15 mouse cellular contexts compared by ENCODE assay signal in genomic region chr4:145367274-145367822, GRCm38 (mm10). TPM values are rescaled to one million over a fixed set of nuclear protein-coding genes. Genes with fewer than 3 reads are reported as not detected.
"Had no signal": no experiment of that assay in that cellular context is flagged by ENCODE, and none has a peak within 500 bp of the region (broad histone marks: within the 10 kb centered on the region; RNA-seq: fewer than 3 reads in every experiment).

No protein-coding gene starts in this region.

- DNase-seq: lung, embryonic 14.5 days; lung, postnatal 10 days; lung, postnatal 4 days; midbrain, embryonic 14.5 days; right cerebral cortex, adult 18-20 months; right cerebral cortex, postnatal 25 days had no signal

- ATAC-seq: intestine, embryonic 15.5 days; liver, embryonic 12.5 days had no signal

- H3K27ac ChIP-seq: intestine, embryonic 15.5 days; kidney, postnatal 0 days; left cerebral cortex, adult 2 months; limb, embryonic 10.5 days; liver, embryonic 12.5 days; midbrain, embryonic 10.5 days; neural tube, embryonic 15.5 days had no signal

- H3K27me3 ChIP-seq: intestine, embryonic 15.5 days; liver, embryonic 12.5 days; neural tube, embryonic 15.5 days had no signal

- H3K9ac ChIP-seq: intestine, embryonic 15.5 days; liver, embryonic 12.5 days; lung, embryonic 14.5 days; neural tube, embryonic 15.5 days had no signal

- H3K4me3 ChIP-seq: intestine, embryonic 15.5 days; left cerebral cortex, adult 2 months; limb, embryonic 10.5 days; liver, embryonic 12.5 days; midbrain, embryonic 10.5 days; myocyte; neural tube, embryonic 15.5 days had no signal

- H3K36me3 ChIP-seq: intestine, embryonic 15.5 days; limb, embryonic 10.5 days; liver, embryonic 12.5 days; midbrain, embryonic 10.5 days; neural tube, embryonic 15.5 days had no signal

- H3K4me1 ChIP-seq: intestine, embryonic 15.5 days; limb, embryonic 10.5 days; liver, embryonic 12.5 days; midbrain, embryonic 10.5 days; neural tube, embryonic 15.5 days had no signal

- H3K4me2 ChIP-seq: intestine, embryonic 15.5 days; liver, embryonic 12.5 days; lung, embryonic 14.5 days; neural tube, embryonic 15.5 days had no signal

- H3K9me3 ChIP-seq: intestine, embryonic 15.5 days; limb, embryonic 10.5 days; liver, embryonic 12.5 days; midbrain, embryonic 10.5 days; neural tube, embryonic 15.5 days had no signal

RNA-seq across cellular contexts. Expression of gene Tnfrsf8, which starts 52.4 kb away (rescaled TPM):
- polyA plus RNA-seq: liver, embryonic 12.5 days; liver, embryonic 16.5 days; midbrain, embryonic 10.5 days had no signal
